Mouse (Mus musculus) layer of hippocampus, postnatal 25 days (tissue): ENCODE measurements around the gene Mcm10. TPM values are rescaled to one million over a fixed set of nuclear protein-coding genes. Genes with fewer than 3 reads are reported as not detected.
"Not testable (repeated sequence)": the region's sequence is repeated elsewhere in the genome, so short reads cannot be mapped to it uniquely, and the experiment has no call there.

Source experiments
- DNase-seq, 2 experiments: peaks; one replicate each; pipeline ENCODE4 v3.0.0; 2022; ENCODE audit warnings: mixed read lengths in 2 of 2, low spot score in 1 of 2; ENCODE audit errors: extremely low spot score in 1 of 2
- total RNA-seq, 2 experiments: library from RNA; stranded (reverse); gene quantifications; 2 replicates each; pipeline ENCODE4 v1.2.3; 2021

Gene Mcm10
- total RNA-seq, 2 experiments from 2014 or later = 1.0 to 1.1 TPM

- no peak for DNase-seq
Measured at GRCm38 (mm10) chr2:4988826-4989424, 23.7 kb downstream of the Mcm10 start.

GRCm38 (mm10) chr2:4987388-4988180 lies 25.0 kb downstream of the Mcm10 start:
- DNase-seq = no peak

- no peak for DNase-seq
Measured at GRCm38 (mm10) chr2:4986798-4987197, 25.8 kb downstream of the Mcm10 start.

- DNase-seq = no peak
Measured at GRCm38 (mm10) chr2:4985000-4985399, 27.6 kb downstream of the Mcm10 start.

GRCm38 (mm10) chr2:4983987-4984386 lies 28.6 kb downstream of the Mcm10 start:
- DNase-seq = no peak

- DNase-seq = peak in 1 of 2 experiments; percentile 24
Measured at GRCm38 (mm10) chr2:4978091-4978490, 34.5 kb downstream of the Mcm10 start.

GRCm38 (mm10) chr2:4975807-4976206 lies 36.8 kb downstream of the Mcm10 start, which contains the start of gene Ucma:
Gene Ucma (plus strand): TSS chr2:4976122.
- DNase-seq = no peak

- DNase-seq = no peak
Measured at GRCm38 (mm10) chr2:4969083-4969482, 43.5 kb downstream of the Mcm10 start.

GRCm38 (mm10) chr2:4967806-4968205 lies 44.8 kb downstream of the Mcm10 start:
- DNase-seq = no peak

GRCm38 (mm10) chr2:4958039-4958438 lies 54.6 kb downstream of the Mcm10 start:
- no peak for DNase-seq

GRCm38 (mm10) chr2:4954216-4954760 lies 58.3 kb downstream of the Mcm10 start:
- DNase-seq = no peak

- no peak for DNase-seq
Measured at GRCm38 (mm10) chr2:4950986-4951385, 61.6 kb downstream of the Mcm10 start.

GRCm38 (mm10) chr2:4949691-4950090 lies 62.9 kb downstream of the Mcm10 start:
- not testable (repeated sequence) for DNase-seq

GRCm38 (mm10) chr2:4940861-4941260 lies 71.7 kb downstream of the Mcm10 start:
- no peak for DNase-seq

Other genes with a start within 250 kb of the Mcm10 start
- 10 to 100 TPM; 23.5 to 27.3 TPM for gene Sephs1, start 131.2 kb downstream of the Mcm10 start, total RNA-seq
- gene Phyh, start 93.8 kb downstream of the Mcm10 start, total RNA-seq = 10 to 100 TPM; 78.3 to 80.8 TPM
- 1 to 10 TPM; 2.4 to 3.6 TPM for gene Ucma, start 36.7 kb downstream of the Mcm10 start, total RNA-seq
- gene Optn, start 51.3 kb upstream of the Mcm10 start, total RNA-seq = 10 to 100 TPM; 14.2 to 14.6 TPM
- 10 to 100 TPM; 12.9 to 15.3 TPM for gene Ccdc3, start 125.0 kb upstream of the Mcm10 start, total RNA-seq